Mouse (Mus musculus) CD4-positive, CD25-positive, alpha-beta regulatory T cell, adult 9 weeks (primary cell): ENCODE results near the gene Ces2c. TPM values are rescaled to one million over a fixed set of nuclear protein-coding genes. Genes with fewer than 3 reads are reported as not detected.

ENCODE experiments used
- polyA plus RNA-seq: library from polyadenylated mRNA; unstranded; fragments of 100-300 nt; shearing (Covaris generic); gene quantifications from one replicate; pipeline ENCODE4 v1.2.1, GENCODE M21; 2017

Ces2c gene
- polyA plus RNA-seq, result 26.2 TPM

DNA sequence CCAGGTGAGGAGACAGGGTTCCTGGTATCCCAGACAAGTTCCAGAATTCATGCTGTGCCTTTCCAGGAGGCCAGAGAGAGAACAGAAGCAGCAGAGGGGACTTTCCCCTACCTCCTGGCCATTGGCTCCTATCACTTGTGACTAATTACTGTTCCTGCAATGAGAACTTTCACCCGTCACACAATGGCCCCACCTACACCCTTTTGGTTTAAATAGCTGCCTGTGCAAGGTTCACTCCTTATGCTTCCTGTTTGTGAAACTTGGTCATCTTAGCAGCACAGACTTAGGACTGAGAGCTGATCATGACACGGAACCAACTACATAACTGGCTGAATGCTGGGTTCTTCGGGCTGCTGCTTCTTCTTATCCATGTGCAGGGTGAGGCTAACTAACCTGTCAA is at the start of gene Ces2c:
Ces2c (plus strand) TSS at position 238 of the 400 bp plus-strand sequence.

DNA sequence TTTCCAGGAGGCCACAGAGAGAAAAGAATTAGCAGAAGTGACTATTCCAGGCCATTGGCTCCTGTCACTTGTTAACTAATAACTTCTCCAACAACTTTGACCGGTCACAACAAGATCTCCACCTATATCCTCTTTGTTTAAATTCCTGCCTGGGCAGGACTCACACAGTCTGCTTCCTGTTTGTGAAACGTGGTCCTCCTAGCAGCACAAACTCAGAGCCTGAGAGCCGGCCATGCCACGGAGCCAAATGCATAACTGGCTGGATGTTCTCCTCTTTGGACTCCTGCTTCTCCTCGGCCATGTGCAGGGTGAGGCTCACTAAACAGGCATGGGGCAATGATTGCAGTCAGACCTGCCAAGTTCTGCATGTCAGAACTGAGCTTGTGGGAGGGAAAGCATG is 15.4 kb upstream of the Ces2c start, which contains the start of gene Ces2b:
Ces2b (plus strand) TSS at position 133 of the 400 bp plus-strand sequence.

Other genes starting within 250 kb of the Ces2c start
- gene Cdh16, start 222.7 kb upstream of the Ces2c start, polyA plus RNA-seq, result not detected
- gene Rrad, start 215.7 kb upstream of the Ces2c start, polyA plus RNA-seq, result 21.7 TPM
- gene Ciao2b, start 205.1 kb upstream of the Ces2c start, polyA plus RNA-seq, result 164 TPM
- not detected for gene Ces2a, start 113.1 kb upstream of the Ces2c start, polyA plus RNA-seq
- gene Ces2b, start 15.5 kb upstream of the Ces2c start, polyA plus RNA-seq, result not detected
- gene Ces2e, start 79.2 kb downstream of the Ces2c start, polyA plus RNA-seq, result not detected
- not detected for gene Ces2f, start 100.3 kb downstream of the Ces2c start, polyA plus RNA-seq
- 0.10 TPM for gene Ces2g, start 114.7 kb downstream of the Ces2c start, polyA plus RNA-seq
- gene Ces2h, start 153.8 kb downstream of the Ces2c start, polyA plus RNA-seq, result not detected
- gene Ces3a, start 201.5 kb downstream of the Ces2c start, polyA plus RNA-seq, result not detected
- not detected for gene Ces3b, start 236.7 kb downstream of the Ces2c start, polyA plus RNA-seq